Mouse (Mus musculus): ENCODE results near the gene Erbin.

DNA sequence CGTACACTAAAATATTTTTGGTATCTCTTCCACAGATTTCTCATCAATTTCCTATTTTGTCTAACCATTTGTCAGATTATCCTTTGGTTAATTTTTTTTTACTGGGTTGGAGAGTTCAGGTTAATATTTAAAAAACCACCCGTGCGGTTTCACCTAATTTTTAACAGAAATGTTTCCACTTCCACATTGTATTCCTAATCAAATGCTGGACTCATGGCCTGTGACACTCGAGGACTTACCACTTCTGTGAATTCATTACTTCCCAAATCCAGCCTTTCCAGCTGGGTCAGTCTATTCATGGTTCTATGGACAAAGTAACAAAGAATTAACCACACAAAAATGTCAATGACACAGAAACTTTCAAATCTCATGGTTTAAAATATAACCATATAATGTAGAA, 58.3 kb downstream of the Erbin start:
- TF ChIP-seq POLR2A (IDR thresholded peaks at IDR 0.05; ENCODE audit: low read depth, low read length) (no peak), CTCF (IDR thresholded peaks at IDR 0.05; ENCODE audit: borderline replicate concordance, insufficient read depth, low read length) (no peak)

Data from embryonic fibroblast, embryonic 13.5 days (primary cell).